Mouse (Mus musculus) megakaryocyte, adult 5-6 weeks (primary cell): ENCODE data around the gene Bahcc1. TPM values are rescaled to one million over a fixed set of nuclear protein-coding genes. Genes with fewer than 3 reads are reported as not detected.

Experiments used
- ATAC-seq: 2 replicates; pipeline ENCODE4 v1.8.0; 2016; ENCODE audit warnings: mild to moderate bottlenecking, inconsistent platforms; ENCODE audit not compliant: poor library complexity, severe bottlenecking
- total RNA-seq, 2 experiments: library from RNA; stranded (forward) in 1 of 2; stranded (reverse) in 1 of 2; fragments of 153-499, 151-499 nt in 1 of 2; fragments of 221-1000, 200-1000 nt in 1 of 2; gene quantifications; 2 replicates each; pipeline versions ENCODE4 v1.2.3 to v1.2.4; 2015 to 2017

The Bahcc1 gene
- 3.1 and 4.4 TPM in 2 replicates for total RNA-seq (2015)
- 1.3 and 1.7 TPM in 2 replicates for total RNA-seq (2017)

- peak; percentile 80 for ATAC-seq
Measured at GRCm38 (mm10) chr11:120232230-120233097, at the start of gene Bahcc1. Gene Bahcc1 (plus strand): TSS chr11:120232947.

DNA sequence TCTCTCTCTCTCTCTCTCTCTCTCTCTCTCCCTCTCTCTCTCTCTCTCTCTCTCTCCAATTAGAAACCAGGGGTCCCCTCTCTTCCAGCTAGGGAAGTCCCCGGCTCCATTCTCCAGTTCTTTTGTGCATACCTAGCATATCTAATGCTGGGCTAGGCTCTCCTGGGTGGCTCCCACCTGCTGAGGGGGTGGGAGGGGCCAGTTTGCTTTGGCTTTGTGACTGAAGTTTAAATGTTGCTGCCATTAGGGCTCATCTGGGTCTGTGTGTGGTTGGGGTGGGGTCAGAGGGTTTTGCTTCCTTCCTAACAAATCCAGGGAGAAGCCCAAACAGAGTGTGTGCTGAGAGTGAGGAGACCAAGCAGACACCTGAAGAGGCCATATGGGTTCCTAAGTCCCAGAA is 49.6 kb upstream of the Bahcc1 start:
- ATAC-seq = no peak

DNA sequence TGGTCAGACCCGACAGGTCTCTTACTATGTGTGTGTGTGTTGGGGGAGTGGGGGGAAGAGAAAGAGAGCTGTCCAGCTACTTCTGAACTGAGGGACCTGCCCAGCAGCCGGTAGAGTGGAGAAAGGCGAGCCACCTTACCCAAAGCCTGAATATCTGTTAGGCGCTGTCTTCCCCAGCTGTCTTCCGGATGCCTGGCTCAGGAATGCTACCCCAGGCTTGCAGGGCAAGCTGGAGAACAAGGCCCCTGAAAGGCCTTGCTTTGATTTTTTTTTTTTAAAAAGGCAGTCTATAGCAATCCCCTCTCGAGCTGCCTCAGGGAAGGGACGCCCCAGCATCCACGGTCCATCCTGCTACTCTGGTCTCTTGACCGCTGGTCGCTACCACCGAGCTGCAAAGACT is 49.0 kb upstream of the Bahcc1 start:
- no peak for ATAC-seq

DNA sequence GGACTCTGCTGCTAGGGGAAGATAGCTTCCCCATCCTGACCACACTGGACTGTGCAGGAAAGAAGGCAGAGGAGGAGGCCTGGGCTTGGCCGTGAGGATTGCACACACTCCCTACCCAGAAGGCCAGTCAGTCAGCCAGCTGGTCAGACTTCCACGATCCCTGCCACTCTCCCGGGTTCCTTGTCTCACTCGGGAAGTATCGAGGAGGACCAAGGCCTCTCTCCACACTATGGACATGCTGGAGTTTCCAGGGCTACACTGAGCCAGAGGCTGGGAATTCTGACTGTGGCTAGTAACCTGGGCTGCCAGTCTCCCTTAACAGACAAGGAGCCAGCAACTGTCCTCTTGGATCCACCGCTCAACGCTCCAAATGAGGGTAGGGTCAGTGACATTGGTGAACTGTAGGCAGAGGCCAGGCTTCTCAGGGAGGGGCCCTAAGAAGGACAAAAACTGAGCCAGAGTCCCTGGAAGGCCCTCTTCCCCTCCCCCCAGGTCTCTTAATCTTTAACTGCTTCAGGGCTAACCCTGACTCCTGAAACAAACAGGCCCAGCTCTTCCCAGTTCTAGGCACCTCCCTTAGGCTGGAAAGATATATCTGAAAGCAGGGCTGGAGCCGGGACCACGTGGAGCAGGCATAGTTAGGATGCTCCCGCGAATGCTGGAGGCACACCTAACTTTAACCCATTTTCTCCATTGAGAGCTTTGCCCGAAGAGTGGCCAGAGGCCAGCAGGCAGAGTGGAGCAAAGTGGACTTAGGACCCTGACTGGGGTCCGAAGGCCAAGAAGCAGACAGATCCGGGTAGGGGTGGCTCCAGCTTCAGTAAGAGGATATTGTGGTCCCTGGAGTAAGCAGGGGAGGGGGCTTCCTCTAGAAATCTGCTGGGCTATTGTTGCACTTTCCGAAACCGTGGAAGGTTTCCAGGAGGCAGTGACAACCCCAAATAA is 48.1 kb upstream of the Bahcc1 start:
- no peak for ATAC-seq

GRCm38 (mm10) chr11:120185316-120186141 is 47.2 kb upstream of the Bahcc1 start:
- no peak for ATAC-seq

- no peak for ATAC-seq
Measured at GRCm38 (mm10) chr11:120186145-120186740, 46.5 kb upstream of the Bahcc1 start.

GRCm38 (mm10) chr11:120186821-120187235 is 45.9 kb upstream of the Bahcc1 start:
- no peak for ATAC-seq

- ATAC-seq = no peak
Measured at GRCm38 (mm10) chr11:120187236-120188101, 45.3 kb upstream of the Bahcc1 start.

- ATAC-seq = no peak
Measured at GRCm38 (mm10) chr11:120188102-120188480, 44.7 kb upstream of the Bahcc1 start.

DNA sequence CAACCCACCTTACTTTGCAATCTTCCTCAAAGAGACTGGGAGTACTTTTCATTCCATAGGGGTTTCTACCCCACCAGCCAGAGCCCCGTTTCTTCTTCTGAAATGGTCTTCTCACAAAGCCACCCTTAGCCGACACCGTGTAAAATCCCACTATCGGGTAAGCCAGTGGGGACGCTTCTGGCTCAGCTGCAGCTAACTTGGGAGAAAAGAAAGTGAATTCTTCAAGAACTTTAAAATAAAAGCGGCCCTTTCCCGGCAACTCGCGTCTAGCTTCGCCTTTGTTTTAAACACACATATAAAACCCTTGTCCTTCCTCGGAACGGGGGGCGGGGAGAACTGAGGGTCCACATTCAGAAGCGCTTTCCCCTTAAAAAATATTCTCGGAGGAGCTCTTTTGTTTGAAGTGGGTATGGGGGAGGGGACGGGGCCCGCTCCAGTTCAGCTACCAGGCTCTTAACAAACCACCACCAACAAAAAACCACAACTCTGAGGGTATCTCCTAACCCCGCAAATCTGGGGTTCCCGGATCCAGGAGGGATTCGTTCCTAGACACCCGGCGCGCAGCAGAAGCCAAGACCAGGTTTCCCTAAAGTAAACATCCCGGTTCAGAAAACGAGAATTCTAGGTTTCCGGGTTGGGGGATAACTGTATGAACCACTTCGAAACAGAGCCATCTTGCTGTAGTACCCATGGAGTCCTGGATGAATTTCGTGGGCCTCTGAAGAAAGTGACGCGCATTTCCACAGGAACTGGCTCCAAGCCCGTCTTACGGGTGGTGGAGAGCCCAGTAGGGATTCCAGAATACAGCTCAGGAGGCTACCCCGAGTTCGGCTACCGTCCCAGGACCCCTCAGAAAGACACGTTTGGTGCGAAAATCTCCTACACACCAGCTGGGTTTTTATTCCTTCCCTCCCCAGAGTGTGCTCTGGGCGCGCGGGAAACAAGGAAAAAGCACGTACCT is 44.0 kb upstream of the Bahcc1 start:
- no peak for ATAC-seq

- peak; percentile 99 for ATAC-seq
Measured at GRCm38 (mm10) chr11:120189459-120190312, 43.1 kb upstream of the Bahcc1 start.

GRCm38 (mm10) chr11:120190526-120191412 is 42.0 kb upstream of the Bahcc1 start:
- ATAC-seq = no peak

DNA sequence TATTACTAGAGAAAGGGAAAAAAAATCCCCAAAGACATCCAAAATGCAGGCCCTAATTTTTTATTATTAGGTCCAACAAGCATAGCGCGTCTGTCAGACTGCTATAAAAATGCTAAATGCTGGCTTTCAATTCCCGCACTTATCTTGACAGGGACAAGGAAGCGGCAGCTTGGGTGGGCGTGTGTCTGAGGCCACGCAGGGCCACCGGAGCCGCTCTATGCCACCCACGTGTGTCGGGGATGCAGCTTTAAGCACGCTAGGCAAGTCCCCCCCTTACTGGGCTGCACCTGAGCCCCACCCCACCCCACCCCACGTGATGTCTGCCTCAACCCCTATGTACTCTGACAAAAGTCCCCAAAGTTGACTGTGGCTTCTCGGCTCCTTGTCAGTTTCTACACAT is 33.9 kb upstream of the Bahcc1 start:
- no peak for ATAC-seq

DNA sequence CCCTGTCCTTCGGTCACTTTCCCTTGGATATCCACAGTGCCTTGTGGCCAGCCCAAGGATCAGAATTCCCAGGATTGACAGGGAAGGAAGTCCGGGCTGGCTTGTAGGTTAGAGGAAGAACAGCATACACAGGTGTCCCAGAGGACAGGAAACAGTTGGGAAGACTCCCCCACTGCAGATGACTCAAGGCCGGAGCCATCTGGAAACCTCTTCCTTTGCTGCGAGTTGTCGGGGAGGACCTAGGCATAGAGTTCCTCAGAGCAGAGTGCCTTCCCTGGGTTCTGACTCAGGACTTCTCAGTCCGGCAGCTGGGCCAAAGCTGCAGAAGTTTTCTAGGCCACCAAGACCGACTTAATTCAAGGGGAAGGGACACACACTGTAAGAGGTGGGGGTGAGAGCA is 33.0 kb upstream of the Bahcc1 start:
- ATAC-seq = no peak

DNA sequence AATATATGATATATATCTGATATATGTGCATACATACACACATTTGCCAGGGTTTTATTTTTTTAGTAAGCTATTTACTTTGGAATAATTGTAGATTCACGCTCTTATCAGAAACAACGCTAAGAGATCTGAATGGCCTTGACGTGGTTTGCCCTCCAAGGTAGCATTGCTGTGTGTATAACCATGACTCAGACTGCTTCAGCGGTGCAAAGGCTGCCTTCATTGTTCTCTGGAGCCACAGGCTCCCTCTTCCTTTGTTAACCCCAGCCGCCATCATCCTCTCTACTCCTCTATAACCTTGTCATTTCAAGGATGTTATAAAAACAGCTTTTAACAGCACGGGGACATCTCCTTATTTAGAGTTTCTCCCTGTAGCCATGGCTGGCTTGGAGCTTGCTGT is 32.1 kb upstream of the Bahcc1 start:
- ATAC-seq = no peak

GRCm38 (mm10) chr11:120204200-120204599 is 28.5 kb upstream of the Bahcc1 start:
- ATAC-seq = no peak
